Mouse (Mus musculus) MEL (cell line): Measurements from ENCODE around the gene Hk3. TPM values are rescaled to one million over a fixed set of nuclear protein-coding genes. Genes with fewer than 3 reads are reported as not detected.
A peak's percentile ranks its signal among the peaks of the same experiment; 100 is the strongest.

Experiments used
- DNase-seq: peaks from one replicate; pipeline ENCODE4 v3.0.0; 2011; ENCODE audit warnings: low read depth, low spot score
- H3K27ac ChIP-seq: 2 replicates; pipeline ENCODE4 v1.5.1; 2012; ENCODE audit warnings: low read depth, mild to moderate bottlenecking, control low read depth, low read length, moderate library complexity; ENCODE audit not compliant: control insufficient read depth
- H3K27me3 ChIP-seq, 2 experiments: fragments of 150-350 bp in 1 of 2; sonication (generic) in 1 of 2; 2 replicates each; pipeline ENCODE4 v1.6.1; 2012; ENCODE audit warnings: low read length in 2 of 2, mild to moderate bottlenecking in 2 of 2, improper control_type of control experiment in 1 of 2, moderate library complexity in 1 of 2; ENCODE audit not compliant: insufficient read depth in 2 of 2, control insufficient read depth in 1 of 2
- H3K36me3 ChIP-seq, 2 experiments: 2 replicates each; pipeline ENCODE4 v1.6.1; 2012 to 2014; ENCODE audit warnings: low read length in 2 of 2, improper control_type of control experiment in 1 of 2, inconsistent platforms in 1 of 2, mild to moderate bottlenecking in 1 of 2; ENCODE audit not compliant: insufficient read depth in 2 of 2, control insufficient read depth in 1 of 2
- H3K4me1 ChIP-seq, 2 experiments: fragments of 150-350 bp in 1 of 2; sonication (generic) in 1 of 2; 2 replicates each; pipeline ENCODE4 v1.6.1; 2012; ENCODE audit warnings: low read length in 2 of 2, improper control_type of control experiment in 1 of 2, mild to moderate bottlenecking in 1 of 2; ENCODE audit not compliant: insufficient read depth in 2 of 2, control insufficient read depth in 1 of 2
- H3K4me3 ChIP-seq, 2 experiments: fragments of 150-350 bp in 1 of 2; sonication (generic) in 1 of 2; 2 replicates each; pipeline ENCODE4 v1.5.1; 2012; ENCODE audit warnings: low read depth in 2 of 2, low read length in 2 of 2, mild to moderate bottlenecking in 2 of 2, moderate library complexity in 2 of 2, control low read depth in 1 of 2, improper control_type of control experiment in 1 of 2; ENCODE audit not compliant: control insufficient read depth in 1 of 2, insufficient read depth in 1 of 2
- H3K79me2 ChIP-seq: 2 replicates; pipeline ENCODE4 v1.6.1; 2012; ENCODE audit warnings: mild to moderate bottlenecking, low read length, moderate library complexity; ENCODE audit not compliant: control insufficient read depth, poor library complexity, insufficient read depth
- H3K9ac ChIP-seq: 2 replicates; pipeline ENCODE4 v1.6.1; 2012; ENCODE audit warnings: low read depth, mild to moderate bottlenecking, control low read depth, low read length, moderate library complexity; ENCODE audit not compliant: control insufficient read depth, poor library complexity, severe bottlenecking
- H3K9me3 ChIP-seq: fragments of 150-350 bp; sonication (generic); replicated peaks from 2 replicates; pipeline ENCODE4 v1.6.1; 2012; ENCODE audit warnings: mild to moderate bottlenecking, low read length, improper control_type of control experiment, moderate library complexity; ENCODE audit not compliant: insufficient read depth
- CHD1 ChIP-seq: IDR thresholded peaks from 2 replicates; pipeline ENCODE4 v1.6.1; 2012; ENCODE audit warnings: low read depth, mild to moderate bottlenecking, inconsistent platforms, low read length, improper control_type of control experiment
- CHD2 ChIP-seq: IDR thresholded peaks from 2 replicates; pipeline ENCODE4 v1.6.1; 2011; ENCODE audit warnings: low read length, improper control_type of control experiment
- CTCF ChIP-seq, 3 experiments: IDR thresholded peaks in 2 of 3; conservative IDR thresholded peaks in 1 of 3; 2 replicates each; pipeline ENCODE4 v1.5.1; 2011 to 2012; ENCODE audit warnings: low read length in 3 of 3, low read depth in 2 of 3, mild to moderate bottlenecking in 2 of 3, improper control_type of control experiment in 1 of 3, inconsistent platforms in 1 of 3, mixed read lengths in 1 of 3, moderate library complexity in 1 of 3; ENCODE audit not compliant: control insufficient read depth in 1 of 3, insufficient read depth in 1 of 3, poor library complexity in 1 of 3, severe bottlenecking in 1 of 3
- E2F4 ChIP-seq: IDR thresholded peaks from 2 replicates; pipeline ENCODE4 v1.6.1; 2011; ENCODE audit warnings: low read depth, low read length, improper control_type of control experiment, borderline replicate concordance
- ETS1 ChIP-seq: IDR thresholded peaks from 2 replicates; pipeline ENCODE4 v1.6.1; 2012; ENCODE audit warnings: low read depth, mild to moderate bottlenecking, inconsistent platforms, low read length, improper control_type of control experiment, moderate library complexity
- GATA1 ChIP-seq: IDR thresholded peaks from 2 replicates; pipeline ENCODE4 v1.6.1; 2011; ENCODE audit warnings: low read depth, low read length, improper control_type of control experiment
- HCFC1 ChIP-seq: IDR thresholded peaks from 2 replicates; pipeline ENCODE4 v1.6.1; 2012; ENCODE audit warnings: low read depth, mild to moderate bottlenecking, inconsistent platforms, low read length, improper control_type of control experiment, moderate library complexity
- MAX ChIP-seq: IDR thresholded peaks from 2 replicates; pipeline ENCODE4 v1.6.1; 2011; ENCODE audit warnings: low read length, improper control_type of control experiment
- MEF2A ChIP-seq: IDR thresholded peaks from 2 replicates; pipeline ENCODE4 v1.6.1; 2014; ENCODE audit warnings: low read depth, mild to moderate bottlenecking, inconsistent platforms, low read length, improper control_type of control experiment; ENCODE audit not compliant: poor library complexity, insufficient replicate concordance, severe bottlenecking; ENCODE audit errors: extremely low read depth
- MXI1 ChIP-seq: IDR thresholded peaks from 2 replicates; pipeline ENCODE4 v1.6.1; 2011; ENCODE audit warnings: mild to moderate bottlenecking, low read depth, low read length, improper control_type of control experiment
- MYB ChIP-seq: IDR thresholded peaks from 2 replicates; pipeline ENCODE4 v1.6.1; 2011; ENCODE audit warnings: mild to moderate bottlenecking, low read depth, low read length, improper control_type of control experiment
- MYC ChIP-seq: IDR thresholded peaks from 2 replicates; pipeline ENCODE4 v1.6.1; 2011; ENCODE audit warnings: low read depth, mild to moderate bottlenecking, low read length, improper control_type of control experiment, moderate library complexity
- NRF1 ChIP-seq: IDR thresholded peaks from 2 replicates; pipeline ENCODE4 v1.6.1; 2014; ENCODE audit warnings: low read depth, mild to moderate bottlenecking, inconsistent platforms, low read length, improper control_type of control experiment, moderate library complexity; ENCODE audit not compliant: poor library complexity, insufficient read depth, severe bottlenecking
- POLR2AphosphoS5 ChIP-seq: IDR thresholded peaks from 2 replicates; pipeline ENCODE4 v1.6.1; 2012; ENCODE audit warnings: low read depth, borderline replicate concordance, mild to moderate bottlenecking, inconsistent platforms, low read length, moderate library complexity, mixed read lengths
- RCOR1 ChIP-seq: IDR thresholded peaks from 2 replicates; pipeline ENCODE4 v1.6.1; 2012; ENCODE audit warnings: low read depth, mild to moderate bottlenecking, inconsistent platforms, low read length, improper control_type of control experiment
- SIN3A ChIP-seq: IDR thresholded peaks from 2 replicates; pipeline ENCODE4 v1.6.1; 2012; ENCODE audit warnings: low read length, improper control_type of control experiment, inconsistent platforms
- SMC3 ChIP-seq: IDR thresholded peaks from 2 replicates; pipeline ENCODE4 v1.6.1; 2011; ENCODE audit warnings: low read depth, low read length, improper control_type of control experiment
- TAL1 ChIP-seq: IDR thresholded peaks from 2 replicates; pipeline ENCODE4 v1.6.1; 2012; ENCODE audit warnings: mild to moderate bottlenecking, inconsistent platforms, low read length, moderate library complexity, mixed read lengths
- TCF12 ChIP-seq: IDR thresholded peaks from 2 replicates; pipeline ENCODE4 v1.6.1; 2014; ENCODE audit warnings: low read depth, mild to moderate bottlenecking, inconsistent platforms, low read length, improper control_type of control experiment, moderate library complexity
- ZNF384 ChIP-seq: IDR thresholded peaks from 2 replicates; pipeline ENCODE4 v1.6.1; 2012; ENCODE audit warnings: low read depth, mild to moderate bottlenecking, inconsistent platforms, low read length, improper control_type of control experiment
- polyA plus RNA-seq, 2 experiments: library from polyadenylated mRNA; stranded (reverse) in 1 of 2; unstranded in 1 of 2; fragments of >175 nt in 1 of 2; fragments of >200 nt in 1 of 2; gene quantifications; 2 replicates each; pipeline versions ENCODE4 v1.2.1 to v1.2.4; 2012; ENCODE audit warnings: low replicate concordance in 2 of 2, low read depth in 1 of 2; ENCODE audit not compliant: insufficient read length in 2 of 2, insufficient read depth in 1 of 2, missing spikeins in 1 of 2
- total RNA-seq: library from RNA; depleted of rRNA; stranded (reverse); fragments of 300-350 nt; gene quantifications from 2 replicates; pipeline ENCODE4 v1.2.3, GENCODE M21; 2012

Hk3 gene
- total and polyA plus RNA-seq, 3 experiments: not detected

DNA sequence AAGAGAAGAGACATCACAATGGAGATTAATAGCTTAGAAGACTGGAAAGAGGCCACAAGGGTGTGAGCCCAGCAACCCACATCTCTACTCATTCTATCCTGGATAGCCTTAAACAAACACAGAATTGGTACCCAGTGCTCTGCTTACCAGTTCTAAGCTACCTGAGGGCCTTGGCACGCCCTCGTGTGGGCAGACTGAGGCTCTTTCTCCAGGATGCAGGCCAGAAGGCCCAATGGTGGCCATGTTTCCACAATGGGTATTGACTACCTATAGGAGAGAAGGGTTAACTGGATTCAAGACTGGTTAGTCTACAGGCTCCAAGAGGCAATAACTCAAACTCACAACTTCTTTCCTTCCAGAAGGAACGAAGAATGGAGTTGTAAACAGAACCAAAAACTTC is 2.0 kb downstream of the Hk3 start:
- H3K4me3 ChIP-seq: no peak overlapping the region

DNA sequence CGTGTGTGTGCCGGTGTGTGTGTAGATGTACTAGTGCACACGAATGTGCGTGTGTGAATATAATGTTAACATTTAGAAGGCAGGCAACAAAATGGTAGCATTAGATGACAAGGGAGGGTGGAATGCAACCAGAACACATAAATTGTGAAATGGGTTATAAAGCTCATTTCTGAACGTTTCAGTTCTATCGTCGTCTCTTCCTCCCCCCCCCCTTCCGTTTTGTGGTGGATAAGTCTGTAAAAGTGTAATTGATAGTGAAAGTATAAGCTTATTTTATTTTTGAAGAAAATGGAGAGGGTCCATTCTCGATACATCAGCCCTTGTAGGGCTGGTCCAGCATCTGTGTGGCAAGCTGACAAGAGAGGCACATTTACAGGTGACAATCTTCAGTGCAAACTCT is 2.5 kb downstream of the Hk3 start:
- no peak for DNase-seq
- H3K27ac ChIP-seq: no peak overlapping the region
- no peak overlapping the region for H3K9ac ChIP-seq
- no peaks in the 10 kb centered on the region for H3K27me3 ChIP-seq
- H3K79me2 ChIP-seq: no peaks in the 10 kb centered on the region
- no peaks in the 10 kb centered on the region for H3K36me3 ChIP-seq
- H3K9me3 ChIP-seq: no peaks in the 10 kb centered on the region
- TF ChIP-seq ZNF384 (no peak), RCOR1 (no peak), POLR2AphosphoS5 (no peak), TCF12 (no peak), MAX (no peak), NRF1 (no peak), CHD2 (no peak), HCFC1 (no peak), MXI1 (no peak), E2F4 (no peak), CHD1 (no peak), GATA1 (no peak), ETS1 (no peak), MYB (no peak), MYC (no peak), SIN3A (no peak), TAL1 (no peak)
- H3K4me3 ChIP-seq: no peak overlapping the region
- H3K4me1 ChIP-seq: no peaks in the 10 kb centered on the region

More for the DNA sequence above, 2.0 kb downstream of the Hk3 start:
- Histone ChIP-seq H3K9ac (no peak overlapping the region), H3K79me2 (no peaks in the 10 kb centered on the region), H3K27ac (no peak overlapping the region), H3K27me3 (no peaks in the 10 kb centered on the region), H3K9me3 (no peaks in the 10 kb centered on the region), H3K36me3 (no peaks in the 10 kb centered on the region), H3K4me1 (no peaks in the 10 kb centered on the region)
- TF ChIP-seq E2F4: no peak
- TF ChIP-seq CTCF (IDR thresholded peaks at IDR 0.05 in 2 of 3, conservative IDR thresholded peaks at IDR 0.05 in 1 of 3; ENCODE audit: control insufficient read depth in 1 of 3, insufficient read depth in 1 of 3, low read depth in 2 of 3, low read length in 3 of 3, poor library complexity in 1 of 3, severe bottlenecking in 1 of 3): peak in 2 of 3 experiments; percentile 17 to 44; a peak in 4 of 6 replicates
- no peak for TF ChIP-seq MEF2A
- TF ChIP-seq NRF1: no peak
- TF ChIP-seq SMC3: peak; percentile 15; the same call in 1 of the 2 replicates
- no peak for TF ChIP-seq CHD1
- DNase-seq: no peak
